Mouse (Mus musculus) olfactory bulb, adult 2 months (tissue): ENCODE results near the gene Ccnk.

Experiments
- CTCF ChIP-seq: fragments of 200-500 bp; IDR thresholded peaks from 2 replicates; pipeline ENCODE4 v1.5.1; 2012; ENCODE audit warnings: low read depth, mild to moderate bottlenecking, low read length, moderate library complexity; ENCODE audit not compliant: insufficient read depth
- POLR2A ChIP-seq: fragments of 200-500 bp; IDR thresholded peaks from 2 replicates; pipeline ENCODE4 v1.6.1; 2012; ENCODE audit warnings: mild to moderate bottlenecking, low read depth, low read length, moderate library complexity; ENCODE audit not compliant: insufficient read depth

DNA sequence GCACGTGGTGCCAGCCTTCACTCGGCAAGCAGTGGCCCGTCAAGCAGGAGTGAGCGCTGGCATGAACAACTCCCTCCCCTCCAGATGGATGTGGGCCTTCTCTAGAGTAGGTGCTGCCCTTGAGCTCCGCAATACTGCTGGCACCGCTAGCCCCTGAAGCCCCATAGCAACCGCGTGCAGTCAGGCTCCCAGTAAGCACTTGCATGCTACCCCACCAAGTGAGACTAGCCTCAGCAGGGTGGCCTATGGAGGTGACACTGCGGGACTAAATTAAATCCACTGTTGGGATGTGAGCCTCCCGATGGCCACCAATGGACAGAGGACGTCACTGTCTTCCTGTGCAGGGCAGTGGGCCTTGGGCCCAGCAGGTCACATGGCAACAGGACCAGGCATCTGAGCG, 41.2 kb downstream of the Ccnk start:
- TF ChIP-seq POLR2A: no peak
- TF ChIP-seq CTCF: no peak
